Mouse (Mus musculus): ENCODE results near the gene Atp6v0a2.
A peak's percentile ranks its signal among the peaks of the same experiment; 100 is the strongest.
"Not testable (repeated sequence)": the region's sequence is repeated elsewhere in the genome, so short reads cannot be mapped to it uniquely, and the experiment has no call there.

Atp6v0a2 gene

DNA sequence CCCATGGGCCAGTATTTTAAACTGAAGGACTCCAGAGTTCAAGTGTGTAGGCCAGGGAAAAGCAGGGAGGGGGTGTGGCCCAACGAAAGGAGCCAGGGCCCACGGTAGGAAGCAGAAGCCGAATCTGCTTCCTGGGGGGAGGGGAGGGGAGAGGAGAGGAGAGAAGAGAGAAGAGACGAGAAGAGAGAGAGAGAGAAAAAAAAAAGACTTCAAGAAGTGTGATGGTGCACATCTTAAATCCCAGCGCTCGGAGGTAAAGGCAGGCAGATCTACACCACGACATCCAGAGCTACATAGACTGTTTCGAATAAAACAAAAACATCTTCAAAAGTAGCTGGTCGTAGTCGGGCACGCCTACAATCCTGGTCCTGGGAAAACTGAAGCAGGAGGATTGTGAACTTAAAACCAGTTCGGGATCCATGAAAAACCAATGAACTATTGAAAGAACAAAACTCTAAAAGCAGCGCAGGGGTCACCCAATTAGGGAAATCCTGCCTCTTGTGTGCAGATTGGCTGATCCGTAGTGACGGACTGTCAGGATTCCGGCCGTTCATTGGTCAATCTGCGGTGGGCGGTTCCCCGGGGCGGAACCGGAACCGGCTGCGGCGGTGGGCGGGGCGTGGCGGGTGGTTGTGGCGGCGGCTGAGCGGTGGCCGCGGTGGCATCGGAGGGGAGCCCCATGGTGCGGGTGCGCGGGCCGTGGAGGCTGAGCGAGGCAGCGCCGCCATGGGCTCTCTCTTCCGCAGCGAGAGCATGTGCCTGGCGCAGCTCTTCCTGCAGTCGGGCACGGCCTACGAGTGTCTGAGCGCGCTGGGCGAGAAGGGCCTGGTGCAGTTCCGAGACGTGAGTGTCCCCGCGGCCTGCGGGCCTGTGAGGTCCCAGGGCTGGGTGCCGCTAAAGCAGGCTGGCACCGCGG is at the start of gene Atp6v0a2:
Atp6v0a2 (plus strand) TSS at position 129 of the 916 bp plus-strand sequence.
- DNase-seq (ENCODE audit: low spot score in 2 of 2): peak; percentile 81 to 93

DNA sequence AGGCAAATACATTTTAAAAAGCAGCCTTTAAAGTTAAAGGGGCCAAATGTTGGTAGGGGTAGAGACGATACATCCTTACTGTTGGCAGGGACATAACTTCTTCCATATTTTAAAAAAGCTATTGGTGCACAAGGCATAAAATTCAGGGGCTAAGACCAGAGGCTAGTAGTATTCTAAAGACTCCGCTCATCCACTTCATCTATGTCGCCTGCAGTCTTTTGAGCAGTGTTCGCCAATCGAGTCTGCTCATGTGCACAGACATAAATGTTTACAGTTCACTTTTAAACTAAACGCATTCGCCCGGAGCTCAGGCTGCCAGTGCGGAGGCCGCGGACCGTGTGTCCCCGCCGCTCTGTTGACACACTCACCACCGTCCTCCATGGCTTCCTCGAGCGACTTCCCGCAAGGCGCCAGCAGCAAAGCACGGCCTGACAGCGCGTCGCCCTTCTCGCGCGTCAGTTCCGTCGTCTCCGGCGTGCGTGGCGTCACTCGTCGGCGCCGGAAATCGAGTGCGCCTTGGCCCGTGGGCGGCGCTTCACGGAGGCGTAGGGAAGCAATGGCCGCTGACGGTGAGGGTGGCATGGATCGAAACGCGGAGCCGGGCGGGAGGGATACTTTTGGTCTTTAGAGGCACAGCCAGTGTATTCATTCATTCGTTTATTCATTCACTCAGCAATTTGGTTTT is 49.6 kb upstream of the Atp6v0a2 start, which contains the start of the genes Eif2b1 and Gtf2h3:
Eif2b1 (minus strand) TSS at position 499 of the 685 bp plus-strand sequence.
Gtf2h3 (plus strand) TSS at position 508 of the 685 bp plus-strand sequence.
- peak; percentile 77 to 92 for DNase-seq (ENCODE audit: low spot score in 2 of 2)

DNA sequence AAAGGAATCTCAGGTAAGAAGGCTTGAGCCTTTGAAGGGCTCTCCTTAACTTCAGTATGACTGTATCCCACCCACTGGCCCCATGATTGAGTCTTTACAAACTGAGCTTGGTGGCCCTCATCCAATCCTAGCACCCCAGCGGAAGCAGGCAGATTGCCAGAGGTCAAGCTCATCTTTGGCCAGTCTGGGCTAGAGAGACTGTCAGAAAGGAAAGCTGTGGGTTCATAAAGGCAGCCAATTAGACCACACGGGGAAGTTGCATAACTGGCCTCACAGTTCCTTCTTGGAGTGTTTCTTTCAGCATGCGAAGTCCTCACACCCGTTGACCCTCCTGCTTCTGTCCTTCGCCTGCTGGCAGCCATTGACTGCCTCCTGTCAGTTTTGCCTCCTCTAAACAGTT is 45.9 kb upstream of the Atp6v0a2 start:
- no peak for DNase-seq (ENCODE audit: low spot score in 2 of 2)

DNA sequence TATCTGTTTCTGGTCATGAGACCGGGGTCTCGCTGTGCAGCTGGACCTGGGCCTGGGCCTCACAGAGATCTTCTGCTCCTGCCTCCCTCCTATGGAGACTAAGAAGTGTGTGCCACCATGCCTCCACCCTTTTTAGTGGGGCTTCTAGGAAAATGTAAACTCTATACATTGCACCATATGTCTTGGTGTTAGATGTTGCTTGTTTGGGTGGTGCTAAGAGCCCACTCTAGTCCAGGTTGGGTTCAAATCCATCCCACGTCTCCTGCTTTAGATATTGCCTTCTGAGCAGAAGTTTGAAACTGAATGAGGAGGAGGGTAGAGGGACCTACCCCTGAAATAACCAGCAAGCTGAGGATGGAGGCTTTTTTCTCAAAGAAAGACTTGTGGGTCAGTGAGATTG is 35.6 kb upstream of the Atp6v0a2 start:
- peak in 1 of 2 experiments; percentile 8 for DNase-seq (ENCODE audit: low spot score in 2 of 2)

DNA sequence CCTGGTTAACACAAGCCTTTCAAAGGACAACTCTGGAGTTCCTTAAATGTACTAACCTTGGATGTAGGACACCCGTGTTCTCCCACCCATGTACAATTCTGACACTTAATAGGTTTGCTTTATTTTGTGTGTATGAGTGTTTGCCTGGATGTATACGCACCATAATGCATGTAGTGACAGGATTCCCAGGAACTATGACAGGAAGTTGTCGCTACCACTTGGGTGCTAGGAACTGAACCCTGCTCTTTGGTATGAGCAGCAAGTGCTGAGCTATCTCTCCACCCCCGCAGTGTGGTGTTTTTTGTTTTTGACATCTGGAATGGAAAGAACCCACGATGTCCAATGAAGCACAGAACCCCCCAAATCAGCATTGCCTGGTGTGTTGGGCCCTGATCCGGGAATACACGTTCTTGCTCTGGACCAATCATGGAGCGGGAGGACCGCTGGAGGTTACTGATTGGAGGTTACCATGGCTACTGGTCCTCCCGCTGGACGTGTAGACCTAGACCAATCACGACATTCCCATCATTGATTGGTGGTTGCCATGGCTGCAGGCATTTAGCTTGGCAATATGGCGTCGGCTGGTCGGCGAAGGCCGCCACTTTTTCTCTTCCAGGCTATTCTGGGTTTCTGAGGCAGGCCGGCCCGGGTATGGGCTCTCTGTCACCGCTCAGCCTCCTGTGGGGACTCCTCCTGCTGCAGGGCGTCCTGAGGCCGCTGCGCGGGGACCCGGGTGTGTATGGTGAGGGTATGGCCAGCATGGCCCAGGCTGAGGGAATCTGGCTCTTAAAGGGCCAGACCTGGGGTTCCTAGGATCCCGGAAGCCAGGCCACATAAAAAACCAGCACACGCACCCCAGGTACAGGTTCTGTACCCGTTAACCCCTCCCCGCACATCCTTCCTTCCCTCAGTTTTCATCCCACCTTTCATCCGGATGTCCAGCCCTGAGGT is 29.9 kb upstream of the Atp6v0a2 start:
- DNase-seq (ENCODE audit: low spot score in 2 of 2): peak; percentile 95 to 96

DNA sequence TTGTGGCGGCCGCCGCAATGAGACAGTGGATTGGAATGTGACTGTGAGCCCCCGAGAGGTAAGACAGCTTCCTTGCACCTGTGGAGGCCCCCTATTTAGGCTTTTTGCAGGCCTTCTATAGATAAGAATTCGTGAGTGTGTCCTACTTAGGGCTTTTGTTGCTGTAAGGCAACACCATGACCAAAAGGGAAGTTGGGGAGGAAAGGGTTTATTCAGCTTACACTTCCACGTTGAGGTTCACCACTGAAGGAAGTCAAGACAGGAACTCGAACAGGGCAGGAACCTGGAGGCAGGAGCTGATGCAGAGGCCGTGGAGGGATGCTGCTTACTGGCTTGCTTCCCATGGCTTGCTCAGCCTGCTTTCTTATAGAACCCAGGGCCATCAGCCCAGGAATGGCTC is 28.6 kb upstream of the Atp6v0a2 start:
- DNase-seq (ENCODE audit: low spot score in 2 of 2): not testable (repeated sequence)

DNA sequence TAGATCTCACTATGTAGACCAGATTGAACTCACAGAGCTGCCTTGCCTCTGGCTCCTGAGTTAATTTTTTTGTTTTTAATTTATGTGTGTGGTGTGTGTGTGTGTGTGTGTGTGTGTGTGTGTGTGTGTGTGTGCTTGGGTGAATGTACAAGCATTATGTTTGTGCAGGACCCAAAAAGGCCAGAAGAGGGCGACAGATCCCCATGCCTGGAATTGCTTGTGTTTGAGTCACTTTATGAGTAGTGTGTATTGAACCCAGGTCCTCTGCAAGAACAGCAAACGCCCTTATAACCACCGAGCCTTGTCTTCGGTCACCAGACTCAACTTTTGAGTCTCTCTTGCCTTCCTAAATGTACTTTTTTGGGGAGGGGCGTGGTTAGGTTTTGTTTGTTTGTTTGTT is 26.0 kb upstream of the Atp6v0a2 start:
- peak in 1 of 2 experiments; percentile 48 for DNase-seq (ENCODE audit: low spot score in 2 of 2)

DNA sequence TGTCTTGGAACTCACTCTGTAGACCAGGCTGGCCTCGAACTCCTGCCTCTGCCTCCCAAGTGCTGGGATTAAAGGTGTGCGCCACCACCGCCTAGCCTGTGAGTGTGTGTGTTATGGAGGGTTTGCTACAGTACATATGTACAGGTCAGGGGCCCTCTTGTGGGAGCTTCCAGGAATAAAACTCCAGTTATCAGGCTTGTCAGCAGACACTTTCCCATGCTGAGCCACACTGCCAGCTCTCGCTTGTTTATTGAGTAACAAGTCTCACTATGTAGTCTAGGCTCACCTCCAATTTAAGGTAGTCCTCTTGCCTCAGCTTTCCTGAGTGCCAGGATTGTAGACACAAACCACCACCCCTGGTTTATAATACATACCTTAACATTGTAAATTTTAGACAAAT is 24.1 kb upstream of the Atp6v0a2 start:
- DNase-seq (ENCODE audit: low spot score in 2 of 2): no peak

DNA sequence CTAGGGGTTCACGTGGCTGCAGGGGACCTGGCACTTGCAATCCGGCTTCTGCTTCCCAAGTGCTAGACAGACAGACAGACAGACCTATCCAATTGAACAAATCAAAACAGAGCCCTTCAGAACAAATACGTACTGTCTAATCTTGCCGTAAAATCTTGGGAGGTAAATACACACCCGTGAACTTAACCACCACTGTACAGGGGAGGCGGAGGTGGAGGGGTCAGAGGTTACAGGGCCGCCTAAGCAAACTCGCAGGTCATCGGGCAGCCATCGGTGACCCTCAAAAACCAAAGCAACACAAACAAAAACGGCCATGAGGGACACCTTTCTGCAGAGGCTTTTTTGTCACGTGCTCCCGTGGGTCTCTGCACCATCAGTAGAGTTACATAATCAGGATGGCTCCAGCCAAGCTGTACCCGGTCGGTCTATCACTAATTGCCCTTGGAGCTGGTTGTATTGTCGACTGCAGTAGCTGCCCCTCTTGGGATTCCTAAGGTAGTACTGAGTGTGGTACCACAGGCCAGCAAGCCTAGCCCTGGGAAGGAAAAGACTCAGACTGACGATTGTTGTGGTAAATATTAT is 23.2 kb upstream of the Atp6v0a2 start:
- no peak for DNase-seq (ENCODE audit: low spot score in 2 of 2)

DNA sequence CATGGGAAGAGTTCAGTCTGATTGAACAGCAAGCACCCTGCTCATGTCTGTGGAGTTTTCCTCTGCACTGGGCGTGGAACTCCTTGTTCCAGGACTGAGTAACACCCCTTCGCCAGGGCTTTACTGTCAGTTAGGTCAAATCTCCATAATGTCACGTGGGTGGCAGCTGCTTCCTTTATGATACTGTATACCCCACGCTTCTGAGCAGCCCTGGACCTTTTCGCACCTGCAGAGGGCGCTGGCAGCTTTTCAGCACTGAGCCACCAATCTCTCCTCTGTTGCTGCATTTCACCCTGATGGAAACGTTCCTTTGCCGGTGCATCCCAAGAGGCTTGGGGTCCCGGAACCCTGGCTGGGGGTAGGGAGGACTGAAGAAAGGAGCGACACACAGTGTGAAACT is 17.4 kb upstream of the Atp6v0a2 start:
- no peak for DNase-seq (ENCODE audit: low spot score in 2 of 2)

DNA sequence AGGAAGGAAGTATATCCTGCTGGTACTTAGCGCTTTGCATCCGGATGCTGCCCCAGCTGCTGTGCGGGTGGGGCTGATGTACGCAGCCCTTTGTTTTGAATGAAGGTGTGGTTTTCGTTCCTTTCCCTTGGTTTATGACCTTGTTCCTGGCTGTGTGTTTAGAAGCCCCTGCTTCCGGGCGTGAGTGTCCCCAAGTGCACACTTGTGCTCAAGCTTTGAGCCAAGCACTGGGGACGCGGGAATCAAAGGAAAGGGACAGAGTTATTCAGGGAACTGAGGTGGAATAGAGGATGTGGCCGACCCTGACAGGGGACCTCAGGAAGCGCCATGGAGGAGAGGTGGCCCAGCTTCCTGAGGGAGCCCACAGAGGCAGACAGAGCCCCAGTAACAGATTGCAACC is 13.7 kb upstream of the Atp6v0a2 start:
- DNase-seq (ENCODE audit: low spot score in 2 of 2): no peak

DNA sequence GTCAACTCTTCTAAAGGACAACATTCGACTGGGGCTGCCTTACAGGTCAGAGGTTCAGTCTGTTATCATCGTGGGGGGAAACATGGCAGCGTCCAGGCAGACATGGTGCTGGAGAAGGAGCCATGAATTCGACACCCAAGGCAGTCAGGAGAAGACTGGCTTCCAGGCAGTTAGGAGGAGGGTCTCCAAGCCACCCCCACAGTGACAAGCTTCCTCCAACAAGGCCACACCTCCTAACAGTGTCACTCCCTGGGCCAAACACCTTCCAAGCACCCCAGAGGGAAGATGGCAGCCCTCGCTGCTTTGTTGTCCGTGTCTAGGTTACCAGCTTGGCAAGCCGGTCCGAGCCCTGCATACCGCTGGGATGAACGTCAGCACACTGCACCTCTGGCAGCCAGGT is 9.7 kb upstream of the Atp6v0a2 start:
- DNase-seq (ENCODE audit: low spot score in 2 of 2): no peak

DNA sequence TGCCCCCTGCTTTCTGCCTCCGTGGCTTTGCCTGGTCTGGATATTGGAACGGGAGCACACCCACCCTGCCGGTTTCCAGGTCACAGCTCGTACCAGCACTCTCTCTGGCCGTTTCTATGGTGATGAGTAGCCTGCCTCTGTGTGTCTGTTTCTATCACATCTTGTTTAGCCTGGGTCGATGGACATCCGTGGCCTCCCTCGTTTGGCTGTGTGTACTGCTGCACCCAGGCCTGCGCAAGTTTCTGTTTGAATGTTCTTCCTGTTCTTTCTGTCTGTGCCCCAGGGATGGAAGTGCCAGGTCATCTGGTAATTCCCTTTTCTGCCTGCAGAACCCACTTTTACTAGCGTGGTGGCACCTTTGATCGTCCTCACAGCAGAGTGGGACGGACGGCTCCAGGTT is 7.0 kb upstream of the Atp6v0a2 start:
- DNase-seq (ENCODE audit: low spot score in 2 of 2): peak in 1 of 2 experiments; percentile 35

DNA sequence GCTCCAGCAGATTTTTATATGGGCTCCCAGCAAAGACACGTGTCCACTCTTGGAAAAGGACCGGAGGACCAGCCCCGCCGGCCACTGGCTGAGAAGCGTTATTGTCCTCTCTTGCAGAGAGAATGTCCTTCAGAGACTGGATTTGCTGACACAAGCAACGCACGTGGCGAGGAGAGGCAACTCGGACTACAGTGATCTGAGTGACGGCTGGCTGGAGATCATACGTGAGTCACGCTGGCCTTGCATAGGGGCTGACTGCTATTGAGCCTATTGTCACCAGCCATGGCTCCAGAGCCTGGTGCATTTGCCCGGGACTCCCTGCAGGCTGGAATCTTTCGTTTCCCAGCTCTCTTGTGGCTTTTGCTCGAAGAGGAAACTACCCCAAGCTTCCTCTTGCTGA is 5.5 kb upstream of the Atp6v0a2 start:
- peak in 1 of 2 experiments; percentile 20 for DNase-seq (ENCODE audit: low spot score in 2 of 2)

DNA sequence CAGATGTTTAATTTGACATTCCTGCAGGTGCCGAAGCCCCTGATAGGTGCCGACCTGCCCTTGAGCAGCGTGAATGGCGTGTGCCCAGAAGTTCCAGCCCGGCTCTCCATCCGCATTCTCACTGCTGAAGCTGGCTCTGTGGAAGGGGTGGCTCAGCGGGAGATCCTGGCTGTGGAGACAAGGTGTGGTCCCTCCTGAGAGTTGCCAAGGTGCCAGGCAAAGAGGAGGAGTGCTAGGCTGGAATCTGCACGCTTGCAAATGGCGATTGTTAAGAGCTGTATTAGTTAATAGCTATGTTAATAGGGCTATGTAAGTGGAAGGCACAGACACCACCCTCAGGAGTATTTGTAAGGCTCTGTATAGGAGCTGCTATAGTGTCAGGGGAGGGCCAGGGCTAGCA is 4.1 kb upstream of the Atp6v0a2 start:
- no peak for DNase-seq (ENCODE audit: low spot score in 2 of 2)

DNA sequence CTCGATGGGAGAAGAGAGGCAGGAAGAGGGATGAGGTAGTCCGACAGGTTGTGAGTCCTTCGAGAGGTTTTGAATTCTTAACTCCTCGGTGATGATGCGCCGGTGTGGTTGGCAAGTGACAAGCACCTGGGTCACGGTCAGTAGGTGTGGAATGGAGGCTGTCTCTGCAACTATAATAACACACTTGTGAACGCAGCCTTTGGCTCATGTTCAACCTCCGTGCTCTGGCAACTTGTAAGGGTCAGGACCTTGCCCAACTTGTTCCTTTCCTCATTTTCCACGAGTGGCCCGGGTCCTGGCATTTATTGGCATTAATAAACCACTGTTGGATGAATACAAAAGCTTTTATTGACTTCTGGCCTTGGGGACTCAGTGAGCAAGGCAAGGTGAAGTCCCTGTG is 1.3 kb downstream of the Atp6v0a2 start:
- DNase-seq (ENCODE audit: low spot score in 2 of 2): no peak

DNA sequence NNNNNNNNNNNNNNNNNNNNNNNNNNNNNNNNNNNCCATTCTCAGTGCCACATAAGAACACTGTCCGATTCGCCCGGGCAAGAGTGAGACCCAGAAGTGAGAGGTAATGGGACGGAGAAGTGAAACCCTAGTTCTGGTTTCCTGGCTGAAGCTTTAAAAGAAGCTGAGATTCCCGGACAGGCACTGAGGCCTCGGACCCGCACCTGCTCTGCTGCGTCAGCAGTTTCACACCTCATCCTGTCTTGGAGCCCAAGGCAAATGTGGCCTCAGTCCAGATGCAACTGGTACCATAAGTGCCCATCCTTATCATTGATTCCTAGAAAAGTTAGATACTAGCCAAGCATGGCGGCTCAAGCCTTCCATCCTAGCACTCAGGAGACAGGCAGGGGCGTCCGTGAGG is 3.3 kb downstream of the Atp6v0a2 start:
- no peak for DNase-seq (ENCODE audit: low spot score in 2 of 2)

DNA sequence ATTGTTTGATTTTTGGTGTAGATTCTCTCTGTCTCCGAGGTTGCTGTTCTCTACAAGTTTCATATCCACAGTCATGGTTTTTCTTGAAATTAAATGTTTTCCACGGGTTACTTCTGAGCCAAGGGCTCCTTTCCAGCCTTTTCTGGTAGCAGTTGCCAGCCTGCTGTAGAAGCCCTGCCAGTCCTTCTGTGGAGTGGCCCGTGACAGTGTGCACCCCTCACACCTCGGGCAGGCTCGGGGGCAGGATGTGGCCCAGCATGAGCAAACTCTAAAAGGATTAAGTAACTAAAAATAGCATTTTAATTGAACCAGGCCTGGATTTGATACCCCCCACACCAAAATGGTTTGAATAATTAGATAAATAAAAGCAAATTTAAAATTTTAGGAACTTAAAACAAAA is 4.1 kb downstream of the Atp6v0a2 start:
- DNase-seq (ENCODE audit: low spot score in 2 of 2): no peak

DNA sequence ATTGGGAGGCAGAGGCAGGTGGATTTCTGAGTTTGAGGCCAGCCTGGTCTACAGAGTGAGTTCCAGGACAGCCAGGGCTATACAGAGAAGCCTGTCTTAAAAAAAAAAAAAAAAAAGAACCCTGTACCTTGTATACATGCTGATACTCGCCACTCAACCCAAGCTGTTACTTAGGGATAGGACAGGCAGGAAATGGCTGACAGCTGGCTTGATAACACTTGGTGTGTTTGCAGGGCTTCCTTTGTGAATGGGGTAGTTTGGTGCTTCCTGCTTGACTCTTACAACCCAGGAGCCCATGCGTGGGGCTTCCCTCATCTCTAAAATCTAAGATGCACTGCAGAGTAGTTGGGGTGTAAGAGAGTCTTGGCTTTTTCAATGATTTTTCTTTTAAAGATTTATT is 5.0 kb downstream of the Atp6v0a2 start:
- DNase-seq (ENCODE audit: low spot score in 2 of 2): no peak

DNA sequence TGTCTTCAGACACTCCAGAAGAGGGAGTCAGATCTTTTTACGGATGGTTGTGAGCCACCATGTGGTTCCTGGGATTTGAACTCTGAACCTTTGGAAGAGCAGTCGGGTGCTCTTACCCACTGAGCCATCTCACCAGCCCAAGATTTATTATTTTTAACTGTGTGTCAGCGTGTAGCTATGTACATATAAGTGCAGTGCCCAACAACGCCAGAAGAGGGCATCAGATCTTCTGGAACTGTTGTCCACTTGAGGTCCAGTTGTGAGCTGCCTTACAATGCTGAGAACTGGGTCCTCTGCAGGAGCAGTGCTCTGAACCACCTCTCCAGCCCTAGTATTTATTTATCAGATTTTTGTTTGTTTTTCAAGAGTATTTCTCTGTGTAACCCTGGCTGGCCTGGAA is 6.7 kb downstream of the Atp6v0a2 start:
- not testable (repeated sequence) for DNase-seq (ENCODE audit: low spot score in 2 of 2)

DNA sequence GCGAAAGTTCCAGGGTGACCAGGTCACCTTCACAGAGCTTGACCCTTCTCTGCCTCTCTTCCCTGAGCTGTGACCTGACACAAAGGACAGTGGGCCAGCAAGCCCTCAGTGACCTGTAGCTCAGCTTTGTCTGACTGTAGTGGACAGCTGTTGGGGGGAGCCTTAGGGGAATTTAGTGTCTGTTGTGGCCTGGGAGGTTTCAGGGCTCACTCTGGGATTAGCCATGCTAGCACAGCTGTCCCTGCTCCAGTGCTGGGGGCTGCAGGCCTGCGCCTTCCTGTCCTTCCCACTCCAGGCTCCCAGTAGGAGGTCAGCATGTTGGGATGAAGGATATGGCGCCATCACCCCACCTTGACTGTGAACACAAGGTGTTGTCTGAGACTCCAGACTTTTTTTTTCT is 7.8 kb downstream of the Atp6v0a2 start:
- no peak for DNase-seq (ENCODE audit: low spot score in 2 of 2)

Data from left cerebral cortex, adult 9 months (tissue).